Mouse (Mus musculus) cerebellum, adult (tissue): Measurements from ENCODE around the gene Inpp1.

Experiments
- ATAC-seq: cut with Nextera tagmentation; 2 replicates; pipeline ENCODE4 v1.9.2; 2017; ENCODE audit warnings: mild to moderate bottlenecking, moderate library complexity, mixed read lengths; ENCODE audit not compliant: insufficient number of reproducible peaks, low FRiP score, low TSS enrichment

The Inpp1 gene

GRCm38 (mm10) chr1:52816910-52817812, at the start of gene Inpp1:
TSS of gene Inpp1 (minus strand) at chr1:52817688.
- peak; percentile 89 for ATAC-seq

- ATAC-seq, result no peak
Measured at GRCm38 (mm10) chr1:52866007-52866406, 48.5 kb upstream of the Inpp1 start.

GRCm38 (mm10) chr1:52864220-52864619, 46.7 kb upstream of the Inpp1 start:
- no peak for ATAC-seq

DNA sequence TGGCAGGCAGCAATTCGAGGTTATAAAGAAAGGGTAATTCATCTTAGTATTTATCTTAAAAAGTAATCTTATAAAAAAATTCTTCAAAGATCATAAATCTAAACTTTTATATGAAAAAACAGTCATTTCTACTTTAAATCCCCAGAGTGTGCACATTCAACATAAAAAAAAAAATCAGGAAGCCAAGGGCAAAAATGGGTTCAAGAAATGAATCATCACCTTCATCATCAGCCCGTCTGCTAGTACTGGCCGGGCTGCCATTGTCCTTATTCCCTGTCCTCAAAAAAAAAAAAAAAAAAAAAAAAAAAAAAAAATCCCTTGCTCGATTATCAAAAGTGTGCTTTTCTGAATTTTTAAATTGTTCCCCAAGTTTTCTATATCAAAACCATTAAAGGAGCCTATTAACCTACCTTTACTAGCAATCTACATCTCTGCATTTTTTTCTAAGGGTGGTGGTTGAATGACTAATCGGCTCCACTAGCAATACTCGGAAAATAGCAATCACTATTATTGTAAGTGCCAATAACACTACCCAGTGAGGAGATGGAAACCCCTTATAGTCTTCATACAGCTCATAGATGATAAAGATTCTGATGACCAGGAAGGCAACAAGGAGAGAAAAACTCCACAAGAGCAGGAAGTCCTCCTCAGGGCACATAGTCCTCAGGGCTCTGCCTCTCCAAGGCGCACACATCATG, 38.6 kb upstream of the Inpp1 start:
- no peak for ATAC-seq

DNA sequence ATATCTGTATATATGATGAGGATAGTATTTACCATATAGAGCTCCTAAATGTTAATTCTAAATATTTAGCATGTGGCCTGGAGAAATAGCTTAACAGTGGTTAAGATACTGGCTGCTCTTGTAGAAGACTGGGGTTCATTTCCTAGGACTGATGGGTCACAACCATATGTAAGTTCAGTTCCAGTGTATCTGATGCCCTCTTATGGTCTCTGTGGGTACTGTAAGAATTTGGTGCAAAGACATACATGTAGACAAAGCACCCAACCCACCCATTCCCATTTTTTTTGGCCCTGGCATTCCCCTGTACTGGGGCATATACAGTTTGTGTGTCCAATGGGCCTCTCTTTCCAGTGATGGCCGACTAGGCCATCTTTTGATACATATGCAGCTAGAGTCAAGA, 36.5 kb upstream of the Inpp1 start:
- ATAC-seq, result peak; percentile 70

GRCm38 (mm10) chr1:52849422-52849821, 31.9 kb upstream of the Inpp1 start:
- ATAC-seq, result no peak

DNA sequence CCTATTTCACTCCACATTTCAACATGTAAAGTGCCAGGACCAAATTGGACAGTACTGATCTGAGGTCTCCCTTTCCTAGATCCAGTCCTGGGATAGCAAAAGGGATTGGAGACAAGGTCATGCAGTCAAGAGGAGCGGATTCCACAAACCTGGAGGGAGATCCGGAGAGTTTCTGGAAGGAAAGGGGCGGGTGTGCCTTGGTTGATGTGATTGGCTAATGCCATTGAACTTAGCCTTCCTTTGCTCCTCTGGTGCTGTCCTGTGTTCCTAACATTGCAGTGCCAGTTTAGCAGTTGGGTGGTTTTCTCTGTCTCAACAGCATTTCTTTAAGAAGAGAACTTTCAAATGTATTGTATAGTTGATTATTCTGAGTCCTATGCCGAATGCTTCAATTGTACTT, 29.1 kb upstream of the Inpp1 start:
- no peak for ATAC-seq

- peak; percentile 99 for ATAC-seq
Measured at GRCm38 (mm10) chr1:52844782-52845665, 27.5 kb upstream of the Inpp1 start, which contains the start of gene Hibch. TSS of gene Hibch (plus strand) at chr1:52844929.

- ATAC-seq, result no peak
Measured at GRCm38 (mm10) chr1:52844354-52844753, 26.9 kb upstream of the Inpp1 start.

DNA sequence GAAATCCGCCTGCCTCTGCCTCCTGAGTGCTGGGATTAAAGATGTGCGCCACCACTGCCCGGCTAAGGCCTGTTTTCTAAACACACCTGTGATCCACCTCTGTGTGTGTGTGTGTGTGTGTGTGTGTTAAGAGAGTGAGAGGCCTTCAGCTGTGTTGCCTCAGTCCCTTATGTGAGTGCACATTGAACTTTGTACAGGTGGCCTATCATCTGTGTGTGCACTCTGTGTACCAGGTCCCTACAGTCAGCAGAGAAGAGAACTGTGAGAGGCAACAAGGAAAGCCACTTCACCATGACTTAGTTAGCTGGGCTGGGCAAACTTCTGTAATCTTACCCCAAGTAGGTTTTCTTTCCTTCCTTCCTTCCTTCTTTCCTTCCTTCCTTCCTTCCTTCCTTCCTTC, 21.6 kb upstream of the Inpp1 start:
- no peak for ATAC-seq

GRCm38 (mm10) chr1:52817813-52818147, 292 bp upstream of the Inpp1 start:
- no peak; the same call in 1 of the 2 replicates for ATAC-seq

DNA sequence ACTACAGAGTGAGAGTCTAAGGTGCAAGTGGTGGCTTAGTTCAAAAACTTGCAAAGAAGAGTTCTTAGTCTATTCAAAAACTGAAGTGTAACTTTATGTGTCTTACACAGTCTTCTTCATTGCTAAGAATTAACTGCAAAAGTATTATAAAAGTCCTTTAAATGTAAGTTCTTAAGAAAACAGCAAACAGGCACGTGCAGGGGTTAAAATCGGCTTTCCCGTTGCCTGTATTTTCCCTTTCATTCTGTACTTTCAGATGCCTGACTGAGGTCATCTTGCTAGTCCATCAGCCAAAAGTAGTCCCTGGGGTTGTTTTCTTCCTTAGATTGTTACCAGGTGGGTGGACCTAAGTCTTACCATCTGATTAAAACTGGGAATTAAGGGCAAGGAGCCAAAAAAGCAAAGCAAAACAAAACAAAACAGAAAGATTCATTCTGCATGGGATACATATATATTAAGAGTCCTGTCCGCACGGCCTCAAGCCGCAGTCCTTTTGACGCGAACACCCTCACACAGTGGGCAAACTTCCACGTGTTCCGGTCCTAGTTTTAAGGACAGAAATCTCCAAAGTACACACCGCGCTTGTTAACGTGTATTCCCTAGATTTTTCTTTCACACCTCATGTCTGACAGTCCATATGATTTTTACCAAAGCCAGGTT, 1.1 kb downstream of the Inpp1 start:
- no peak for ATAC-seq

- no peak for ATAC-seq
Measured at GRCm38 (mm10) chr1:52808456-52808855, 9.0 kb downstream of the Inpp1 start.

- no peak for ATAC-seq
Measured at GRCm38 (mm10) chr1:52805041-52805440, 12.4 kb downstream of the Inpp1 start.

DNA sequence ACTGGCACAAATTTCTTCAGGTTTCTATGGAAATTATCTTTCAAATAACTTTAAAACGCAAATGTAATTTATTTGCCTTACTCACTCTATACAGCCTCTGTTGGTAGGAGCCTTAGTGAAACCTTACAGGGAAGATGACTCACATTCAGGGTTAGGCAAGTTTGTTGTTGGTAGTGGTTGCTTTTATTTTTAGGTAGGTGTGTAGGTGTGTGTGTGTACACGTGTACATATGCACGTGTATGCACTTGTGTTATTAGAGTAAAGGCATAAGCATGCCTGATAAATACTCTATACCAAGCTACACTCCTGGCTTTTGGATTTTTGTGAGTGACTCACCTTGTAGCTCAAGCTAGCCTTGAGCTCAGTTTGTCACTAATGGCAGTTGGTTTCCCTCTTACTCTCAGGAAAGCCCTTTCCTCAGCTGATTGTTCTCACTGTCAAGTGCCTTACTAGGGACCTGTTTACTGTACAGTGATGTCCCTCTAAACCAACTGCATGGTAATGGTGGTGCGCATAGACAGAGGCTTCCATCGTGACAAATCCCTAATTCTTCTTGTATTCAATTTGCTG, 15.0 kb downstream of the Inpp1 start:
- ATAC-seq, result no peak

- no peak for ATAC-seq
Measured at GRCm38 (mm10) chr1:52801651-52802050, 15.8 kb downstream of the Inpp1 start.

DNA sequence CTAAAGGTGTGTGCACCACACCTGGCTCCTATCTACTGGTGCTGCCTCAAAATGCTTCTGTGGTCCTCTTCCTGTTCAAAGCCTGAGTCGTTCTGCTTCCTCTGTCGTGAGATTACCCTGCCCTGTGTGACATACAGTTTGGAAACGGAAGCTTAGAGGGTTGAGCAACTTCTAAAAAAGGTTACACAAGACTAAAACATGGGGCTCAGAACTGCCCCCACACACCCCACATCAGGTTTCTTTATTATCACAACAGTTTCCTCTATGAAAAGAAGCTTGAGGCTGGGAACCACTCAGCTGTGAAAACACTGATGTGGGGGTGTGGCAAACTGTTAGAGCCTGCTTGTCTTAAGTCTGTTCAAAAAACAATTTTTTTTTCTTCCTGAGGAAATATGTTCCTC, 17.1 kb downstream of the Inpp1 start:
- no peak for ATAC-seq

DNA sequence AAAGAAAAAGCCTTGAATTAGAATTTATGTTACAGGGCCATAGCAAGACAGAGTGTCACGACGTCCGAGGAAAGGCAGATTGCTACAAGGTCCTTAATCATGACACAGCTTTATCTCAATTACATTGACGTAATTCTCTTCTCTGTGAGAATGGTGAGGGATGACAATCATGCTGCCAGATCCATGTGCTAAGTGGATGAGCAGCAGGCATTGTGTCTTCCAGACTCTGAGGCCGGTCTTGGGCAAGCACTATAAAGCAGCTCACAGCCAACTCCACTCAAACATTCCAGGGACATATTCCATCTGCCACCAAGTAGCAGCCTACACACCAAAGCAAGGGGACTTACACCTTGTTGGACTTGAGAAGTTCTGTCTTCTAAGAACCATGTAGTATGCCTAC, 17.7 kb downstream of the Inpp1 start:
- ATAC-seq, result peak; percentile 57; the same call in 1 of the 2 replicates

DNA sequence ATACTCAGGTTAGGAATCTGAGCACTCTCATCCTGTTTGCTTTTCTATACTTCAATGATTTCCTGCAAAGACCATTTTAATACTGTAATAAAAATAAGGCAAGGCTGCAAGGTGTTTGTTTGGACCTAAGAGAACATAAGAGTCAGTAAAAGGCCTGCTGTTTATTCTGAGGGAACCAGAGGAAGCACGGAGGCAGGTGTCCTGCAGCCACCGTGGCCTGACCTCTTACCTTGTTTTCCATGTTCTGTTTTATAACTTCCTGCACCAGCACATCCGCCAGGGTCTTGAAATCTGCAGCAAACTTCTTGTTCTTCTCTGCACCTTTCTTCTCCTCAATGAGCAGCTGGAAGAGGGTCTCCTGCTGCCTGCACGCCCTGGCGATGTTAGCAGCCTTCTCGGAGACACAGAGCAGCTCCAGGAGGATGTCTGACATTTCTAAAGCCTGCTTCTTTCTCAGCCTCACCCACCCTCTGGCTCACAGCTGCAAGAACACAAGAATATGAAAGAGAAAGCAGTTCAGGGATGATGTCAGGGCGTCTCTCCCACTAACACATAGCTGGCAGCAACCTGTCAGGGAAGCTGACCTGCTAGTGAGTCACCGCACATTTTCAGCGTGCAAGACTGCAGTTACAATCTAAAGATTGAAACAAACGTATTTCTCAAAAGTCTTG, 18.3 kb downstream of the Inpp1 start:
- no peak for ATAC-seq
